Mouse (Mus musculus) olfactory bulb, adult 2 months (tissue): ENCODE measurements around the gene Cnot2.
"Not testable (repeated sequence)": the region's sequence is repeated elsewhere in the genome, so short reads cannot be mapped to it uniquely, and the experiment has no call there.

Experiments used
- CTCF ChIP-seq: fragments of 200-500 bp; IDR thresholded peaks from 2 replicates; pipeline ENCODE4 v1.5.1; 2012; ENCODE audit warnings: low read depth, mild to moderate bottlenecking, low read length, moderate library complexity; ENCODE audit not compliant: insufficient read depth
- POLR2A ChIP-seq: fragments of 200-500 bp; IDR thresholded peaks from 2 replicates; pipeline ENCODE4 v1.6.1; 2012; ENCODE audit warnings: mild to moderate bottlenecking, low read depth, low read length, moderate library complexity; ENCODE audit not compliant: insufficient read depth

DNA sequence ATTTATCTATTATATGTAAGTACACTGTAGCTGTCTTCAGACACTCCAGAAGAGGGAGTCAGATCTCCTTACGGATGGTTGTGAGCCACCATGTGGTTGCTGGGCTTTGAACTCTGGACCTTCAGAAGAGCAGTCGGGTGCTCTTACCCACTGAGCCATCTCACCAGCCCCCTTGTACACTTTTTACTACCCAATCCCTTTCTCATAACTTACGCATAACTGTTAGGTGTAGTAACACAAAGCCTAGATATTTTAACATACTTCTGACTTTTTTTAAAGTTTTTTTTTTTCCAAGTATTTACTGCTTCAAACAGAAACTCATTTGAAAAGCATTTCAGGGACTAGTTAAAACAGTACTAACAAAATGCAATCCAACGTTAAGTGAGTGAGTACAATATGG is 14.8 kb downstream of the Cnot2 start:
- not testable (repeated sequence) for TF ChIP-seq CTCF, POLR2A
